ENCODE assay signal across 8 mouse cellular contexts in the genomic region with DNA sequence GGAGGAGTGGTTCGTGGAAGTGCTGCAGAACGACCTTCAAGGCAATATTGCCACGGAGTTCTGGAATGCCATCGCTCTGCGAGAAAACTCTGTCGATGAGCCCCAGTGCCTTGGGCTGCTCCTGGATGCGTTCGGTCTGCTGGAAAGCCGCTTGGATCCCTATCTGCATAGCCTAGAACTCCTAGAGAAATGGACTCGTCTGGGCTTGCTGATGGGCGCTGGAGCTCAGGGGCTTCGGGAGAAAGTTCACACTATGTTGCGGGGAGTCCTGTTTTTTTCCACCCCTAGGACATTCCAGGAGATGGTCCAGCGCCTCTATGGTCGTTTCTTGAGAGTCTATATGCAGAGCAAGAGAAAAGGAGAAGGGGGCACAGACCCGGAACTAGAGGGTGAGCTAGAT. TPM values are rescaled to one million over a fixed set of nuclear protein-coding genes. Genes with fewer than 3 reads are reported as not detected.
DNase-seq lines count a peak whose midpoint lies in the region; ATAC-seq and TF ChIP-seq lines count a peak whose summit lies in the region.

No protein-coding gene starts in this region.

- H3K9me3 ChIP-seq in embryonic facial prominence, embryonic 13.5 days, result no peaks in the 10 kb centered on the region
- no peaks in the 10 kb centered on the region for H3K9me3 ChIP-seq in hindbrain, postnatal 0 days (ENCODE audit: low read length)

- intact Hi-C loops in left cerebral cortex, adult 2 months (cut with DNase I), result loop anchor here (2.0 kb wide), 1 partner anchor 60 kb away; a partner anchor contains a TSS
- intact Hi-C loops in left cerebral cortex, postnatal 4 days (cut with DNase I), result no loop called here
- intact Hi-C loops in left cerebral cortex, postnatal 14 days (cut with DNase I), result loop anchor here (5.0 kb wide), 1 partner anchor 46 kb away; no protein-coding TSS in a partner anchor

- H3K27me3 ChIP-seq in embryonic facial prominence, embryonic 13.5 days, result no peaks in the 10 kb centered on the region
- H3K27me3 ChIP-seq in hindbrain, postnatal 0 days (ENCODE audit: insufficient read depth, low read length), result no peaks in the 10 kb centered on the region
- no peaks in the 10 kb centered on the region for H3K27me3 ChIP-seq in myocyte (ENCODE audit: control insufficient read depth, insufficient read depth, insufficient read length)

- no peak for DNase-seq in left cerebral cortex, adult 2 months (ENCODE audit: extremely low spot score in 1 of 2, low spot score in 2 of 2)
- no peak for DNase-seq in left cerebral cortex, postnatal 4 days
- no peak for DNase-seq in hindbrain, postnatal 0 days (ENCODE audit: low spot score)
- DNase-seq in left cerebral cortex, postnatal 14 days (ENCODE audit: low spot score in 2 of 2), result no peak
- no peak for DNase-seq in Muller cell, postnatal 12 days (ENCODE audit: inconsistent ontology term)
- DNase-seq in frontal cortex, postnatal 25 days (ENCODE audit: low spot score in 2 of 2), result no peak

- TF ChIP-seq CTCF in left cerebral cortex, adult 2 months (IDR thresholded peaks at IDR 0.05), result no peak
- no peak for TF ChIP-seq CTCF in hindbrain, postnatal 0 days (IDR thresholded peaks at IDR 0.05; ENCODE audit: low read depth)

- H3K79me2 ChIP-seq in myocyte (ENCODE audit: control insufficient read depth, insufficient read depth), result peaks cover 45% of the 10 kb centered on the region

- peaks cover 73% of the 10 kb centered on the region for H3K36me3 ChIP-seq in embryonic facial prominence, embryonic 13.5 days
- H3K36me3 ChIP-seq in hindbrain, postnatal 0 days (ENCODE audit: insufficient read depth, low read length), result peaks cover 54% of the 10 kb centered on the region
- H3K36me3 ChIP-seq in myocyte (ENCODE audit: control insufficient read depth, insufficient read depth), result peaks cover 17% of the 10 kb centered on the region

- WGBS in embryonic facial prominence, embryonic 13.5 days, result 36% methylated on average over 16 of the region's 16 CpGs
- WGBS in hindbrain, postnatal 0 days, result 38% methylated on average over 16 of the region's 16 CpGs

- peak overlapping the region; percentile 89 for H3K27ac ChIP-seq in left cerebral cortex, adult 2 months
- H3K27ac ChIP-seq in embryonic facial prominence, embryonic 13.5 days, result 0 out of 2 replicates have a peak overlapping the region, but pooled peaks have one; percentile 80
- H3K27ac ChIP-seq in hindbrain, postnatal 0 days, result peak overlapping the region; percentile 87

- H3K4me1 ChIP-seq in embryonic facial prominence, embryonic 13.5 days, result peaks cover 22% of the 10 kb centered on the region
- H3K4me1 ChIP-seq in hindbrain, postnatal 0 days (ENCODE audit: insufficient read depth, low read length), result peaks cover 20% of the 10 kb centered on the region

- peak overlapping the region; percentile 52 for H3ac ChIP-seq in myocyte (ENCODE audit: control insufficient read depth, insufficient read length)

- H3K4me2 ChIP-seq in embryonic facial prominence, embryonic 13.5 days, result peak overlapping the region; percentile 97
- peak overlapping the region; percentile 95 for H3K4me2 ChIP-seq in hindbrain, postnatal 0 days (ENCODE audit: low read depth, low read length)
- peak overlapping the region; percentile 81 for H3K4me2 ChIP-seq in myocyte (ENCODE audit: low read depth)

- peak overlapping the region; percentile 95 for H3K9ac ChIP-seq in embryonic facial prominence, embryonic 13.5 days
- peak overlapping the region; percentile 79 for H3K9ac ChIP-seq in hindbrain, postnatal 0 days (replicated peaks; ENCODE audit: low read length)

- no peak for TF ChIP-seq POLR2A in myocyte (IDR thresholded peaks at IDR 0.05; ENCODE audit: insufficient read length, low read depth)

- ATAC-seq in embryonic facial prominence, embryonic 13.5 days (ENCODE audit: insufficient number of reproducible peaks, insufficient read depth, low FRiP score, low TSS enrichment, low read depth), result no peak
- no peak for ATAC-seq in hindbrain, postnatal 0 days

- peak overlapping the region; percentile 91 for H3K4me3 ChIP-seq in left cerebral cortex, adult 2 months
- peak overlapping the region; percentile 95 for H3K4me3 ChIP-seq in embryonic facial prominence, embryonic 13.5 days
- H3K4me3 ChIP-seq in hindbrain, postnatal 0 days (ENCODE audit: low read length), result peak overlapping the region; percentile 89
- H3K4me3 ChIP-seq in myocyte, result peak overlapping the region; percentile 90

TF ChIP-seq in myocyte, 11 proteins besides CTCF, POLR2A, EP300 and RAD21:
- no peak for TF ChIP-seq REST (IDR thresholded peaks at IDR 0.05; ENCODE audit: insufficient read depth, insufficient read length)

RNA-seq across cellular contexts. Expression of a gene that starts 0.7 kb away (rescaled TPM):
- 10 to 100 TPM; 87.1 to 90.3 TPM for total RNA-seq in left cerebral cortex, adult 2 months (2021)
- 100 to 1,000 TPM; 108 to 121 TPM for total RNA-seq in left cerebral cortex, postnatal 4 days (2021)
- 137 and 143 TPM in 2 replicates for polyA plus RNA-seq in embryonic facial prominence, embryonic 13.5 days (2015; fragmentation: Nextera tagmentation; extraction: Ambion mirVana)
- 26.1 and 46.7 TPM in 2 replicates for total RNA-seq in hindbrain, postnatal 0 days (2014; rRNA removed)
- polyA plus RNA-seq in hindbrain, postnatal 0 days (2015; fragmentation: Nextera tagmentation; extraction: Ambion mirVana), result 101 and 105 TPM in 2 replicates
- polyA plus RNA-seq in myocyte (2012; fragmentation: generic; extraction: Trizol), result 97.9 TPM
- 10 to 100 TPM; 69.8 to 73.2 TPM for total RNA-seq in left cerebral cortex, postnatal 14 days (2021)

RNA-seq across cellular contexts. Expression of a gene that starts 0.8 kb away (rescaled TPM):
- 10 to 100 TPM; 65.6 to 65.9 TPM for total RNA-seq in left cerebral cortex, adult 2 months (2021)
- total RNA-seq in left cerebral cortex, postnatal 4 days (2021), result 10 to 100 TPM; 72.3 to 75.7 TPM
- 231 and 246 TPM in 2 replicates for polyA plus RNA-seq in embryonic facial prominence, embryonic 13.5 days (2015; fragmentation: Nextera tagmentation; extraction: Ambion mirVana)
- total RNA-seq in hindbrain, postnatal 0 days (2014; rRNA removed), result 84.5 and 120 TPM in 2 replicates
- 159 and 165 TPM in 2 replicates for polyA plus RNA-seq in hindbrain, postnatal 0 days (2015; fragmentation: Nextera tagmentation; extraction: Ambion mirVana)
- 106 TPM for polyA plus RNA-seq in myocyte (2012; fragmentation: generic; extraction: Trizol)
- total RNA-seq in left cerebral cortex, postnatal 14 days (2021), result 10 to 100 TPM; 70.9 to 72.1 TPM

RNA-seq across cellular contexts. Expression of a gene that starts 10.6 kb away (rescaled TPM):
- 10 to 100 TPM; 20.9 to 21.8 TPM for total RNA-seq in left cerebral cortex, adult 2 months (2021)
- 10 to 100 TPM; 15.4 to 16.2 TPM for total RNA-seq in left cerebral cortex, postnatal 4 days (2021)
- 7.5 and 8.2 TPM in 2 replicates for polyA plus RNA-seq in embryonic facial prominence, embryonic 13.5 days (2015; fragmentation: Nextera tagmentation; extraction: Ambion mirVana)
- 39.1 and 45.6 TPM in 2 replicates for total RNA-seq in hindbrain, postnatal 0 days (2014; rRNA removed)
- polyA plus RNA-seq in hindbrain, postnatal 0 days (2015; fragmentation: Nextera tagmentation; extraction: Ambion mirVana), result 30.0 and 31.1 TPM in 2 replicates
- 5.5 TPM for polyA plus RNA-seq in myocyte (2012; fragmentation: generic; extraction: Trizol)
- 10 to 100 TPM; 14.2 to 15.7 TPM for total RNA-seq in left cerebral cortex, postnatal 14 days (2021)

RNA-seq across cellular contexts. Expression of a gene that starts 14.9 kb away (rescaled TPM):
- not detected for total RNA-seq in left cerebral cortex, adult 2 months (2021)
- not detected for total RNA-seq in left cerebral cortex, postnatal 4 days (2021)
- not detected in 2 replicates for polyA plus RNA-seq in embryonic facial prominence, embryonic 13.5 days (2015; fragmentation: Nextera tagmentation; extraction: Ambion mirVana)
- not detected in 2 replicates for total RNA-seq in hindbrain, postnatal 0 days (2014; rRNA removed)
- not detected in 2 replicates for polyA plus RNA-seq in hindbrain, postnatal 0 days (2015; fragmentation: Nextera tagmentation; extraction: Ambion mirVana)
- 0.40 TPM for polyA plus RNA-seq in myocyte (2012; fragmentation: generic; extraction: Trizol)
- total RNA-seq in left cerebral cortex, postnatal 14 days (2021), result not detected

RNA-seq across cellular contexts. Expression of a gene that starts 16.7 kb away (rescaled TPM):
- not detected for total RNA-seq in left cerebral cortex, adult 2 months (2021)
- not detected for total RNA-seq in left cerebral cortex, postnatal 4 days (2021)
- 0.22 TPM in 2 replicates for polyA plus RNA-seq in embryonic facial prominence, embryonic 13.5 days (2015; fragmentation: Nextera tagmentation; extraction: Ambion mirVana)
- 1.0 TPM in 1 of 2 replicates, not detected in the other for total RNA-seq in hindbrain, postnatal 0 days (2014; rRNA removed)
- polyA plus RNA-seq in hindbrain, postnatal 0 days (2015; fragmentation: Nextera tagmentation; extraction: Ambion mirVana), result 0.20 and 0.44 TPM in 2 replicates
- 1.6 TPM for polyA plus RNA-seq in myocyte (2012; fragmentation: generic; extraction: Trizol)
- not detected for total RNA-seq in left cerebral cortex, postnatal 14 days (2021)
